Mouse (Mus musculus) heart, postnatal 0 days (tissue): ENCODE data around the gene Tmem169.

Experiments used
- CTCF ChIP-seq: IDR thresholded peaks from 2 replicates; pipeline ENCODE4 v1.5.1; 2016; ENCODE audit warnings: antibody characterized with exemption, control low read depth, low read depth
- EP300 ChIP-seq: IDR thresholded peaks from 2 replicates; pipeline ENCODE4 v1.6.1; 2016; ENCODE audit warnings: antibody characterized with exemption, low read depth

- peak; percentile 30; the same call in 1 of the 2 replicates for TF ChIP-seq CTCF
- no peak for TF ChIP-seq EP300
Measured at GRCm38 (mm10) chr1:72283992-72284485, at the start of gene Tmem169, which contains the start of gene Pecr.
